Mouse (Mus musculus): ENCODE measurements around the gene Josd2. TPM values are rescaled to one million over a fixed set of nuclear protein-coding genes. Genes with fewer than 3 reads are reported as not detected.

The Josd2 gene
- polyA plus RNA-seq, 2 experiments from 2014 or later = 39.9 to 67.9 TPM

DNA sequence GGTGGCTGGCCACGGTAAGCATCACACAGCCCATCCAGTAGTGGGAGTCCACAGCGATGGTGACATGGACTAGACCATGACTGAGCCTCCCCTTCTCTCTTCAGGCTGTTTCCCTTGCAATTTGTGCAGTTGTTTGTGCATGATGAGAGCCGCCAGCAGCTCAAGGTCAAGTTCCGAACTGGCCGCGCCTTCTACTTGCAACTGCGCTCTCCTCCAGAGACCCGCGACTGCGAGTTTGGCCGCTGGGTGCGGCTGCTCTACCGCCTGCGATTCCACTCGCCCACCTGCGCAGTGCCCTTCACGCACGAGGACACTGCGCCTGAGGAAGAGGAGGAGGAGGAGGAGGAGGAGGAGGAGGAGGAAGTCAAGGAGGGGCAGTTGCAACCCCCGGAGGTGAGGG, 32.3 kb downstream of the Josd2 start:
- no peak for ATAC-seq

- ATAC-seq = peak; percentile 71
These were observed 33.9 kb downstream of the Josd2 start for GRCm38 (mm10) chr7:44501563-44502115.

DNA sequence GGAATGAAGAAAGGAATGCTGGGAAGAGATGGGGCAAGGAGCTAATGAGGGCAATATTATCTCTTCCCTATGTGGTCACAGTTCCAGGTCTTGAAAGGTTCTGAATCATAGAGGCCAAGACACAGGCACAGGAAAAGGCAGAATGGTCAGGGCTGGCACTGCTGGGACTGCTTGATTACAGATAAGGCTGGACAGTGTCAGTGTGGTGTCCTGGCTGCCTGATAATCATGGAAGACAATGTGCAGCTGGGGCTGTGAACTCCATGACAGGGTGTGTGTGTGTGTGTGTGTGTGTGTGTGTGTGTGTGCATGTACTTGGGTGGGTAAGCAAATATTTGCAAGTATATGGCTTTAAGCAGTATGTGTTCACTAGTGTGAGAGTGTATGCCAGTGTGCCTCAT, 39.7 kb downstream of the Josd2 start:
- no peak for ATAC-seq

- ATAC-seq = no peak
These were observed 51.6 kb downstream of the Josd2 start for GRCm38 (mm10) chr7:44519240-44519913.

- no peak for ATAC-seq
These were observed 53.2 kb downstream of the Josd2 start for GRCm38 (mm10) chr7:44520990-44521389.

Other genes starting within 250 kb of the Josd2 start
- not detected for gene Klk1, start 242.6 kb upstream of the Josd2 start, polyA plus RNA-seq (2017; shearing (Covaris generic))
- not detected for gene Gm36864, start 231.8 kb upstream of the Josd2 start, polyA plus RNA-seq (2017; shearing (Covaris generic))
- 1 to 10 TPM; 1.0 to 1.7 TPM for gene 1700028J19Rik, start 221.3 kb upstream of the Josd2 start, polyA plus RNA-seq (2017; shearing (Covaris generic))
- 10 to 100 TPM; 74.0 to 88.7 TPM for gene 2410002F23Rik, start 221.3 kb upstream of the Josd2 start, polyA plus RNA-seq (2017; shearing (Covaris generic))
- not detected for gene Acp4, start 210.6 kb upstream of the Josd2 start, polyA plus RNA-seq (2017; shearing (Covaris generic))
- gene Gm15517, start 206.5 kb upstream of the Josd2 start, polyA plus RNA-seq (2017; shearing (Covaris generic)) = not detected
- gene Clec11a, start 161.1 kb upstream of the Josd2 start, polyA plus RNA-seq (2017; shearing (Covaris generic)) = under 1 TPM; 0.51 to 0.73 TPM
- gene Shank1, start 157.7 kb upstream of the Josd2 start, polyA plus RNA-seq (2017; shearing (Covaris generic)) = not detected
- not detected for gene Syt3, start 83.9 kb upstream of the Josd2 start, polyA plus RNA-seq (2017; shearing (Covaris generic))
- gene 1700008O03Rik, start 82.2 kb upstream of the Josd2 start, polyA plus RNA-seq (2017; shearing (Covaris generic)) = under 1 TPM; 0.59 to 0.66 TPM
- not detected for gene Lrrc4b, start 39.0 kb upstream of the Josd2 start, polyA plus RNA-seq (2017; shearing (Covaris generic))
- not detected for gene Aspdh, start 2.6 kb upstream of the Josd2 start, polyA plus RNA-seq (2017; shearing (Covaris generic))
- 10 to 100 TPM; 23.7 to 25.6 TPM for gene Emc10, start 28.5 kb downstream of the Josd2 start, polyA plus RNA-seq (2017; shearing (Covaris generic))
- 1 to 10 TPM; 3.3 to 4.0 TPM for gene Fam71e1, start 28.6 kb downstream of the Josd2 start, polyA plus RNA-seq (2017; shearing (Covaris generic))
- gene Mybpc2, start 56.7 kb downstream of the Josd2 start, polyA plus RNA-seq (2017; shearing (Covaris generic)) = not detected
- 1 to 10 TPM in 1 of 2 experiments, not detected in 1; 2.6 TPM for gene Spib, start 64.1 kb downstream of the Josd2 start, polyA plus RNA-seq (2017; shearing (Covaris generic))
- 10 to 100 TPM; 19.2 to 27.6 TPM for gene Pold1, start 80.9 kb downstream of the Josd2 start, polyA plus RNA-seq (2017; shearing (Covaris generic))
- gene Nr1h2, start 86.0 kb downstream of the Josd2 start, polyA plus RNA-seq (2017; shearing (Covaris generic)) = 10 to 100 TPM; 38.0 to 61.3 TPM
- 1 to 10 TPM in 1 of 2 experiments, under 1 TPM in 1; 0.38 to 2.8 TPM for gene Napsa, start 104.4 kb downstream of the Josd2 start, polyA plus RNA-seq (2017; shearing (Covaris generic))
- gene Kcnc3, start 122.7 kb downstream of the Josd2 start, polyA plus RNA-seq (2017; shearing (Covaris generic)) = not detected
- under 1 TPM in 1 of 2 experiments, not detected in 1; 0.38 TPM for gene Myh14, start 202.9 kb downstream of the Josd2 start, polyA plus RNA-seq (2017; shearing (Covaris generic))
- not detected for gene Izumo2, start 240.8 kb downstream of the Josd2 start, polyA plus RNA-seq (2017; shearing (Covaris generic))

Measured in activated CD4-positive, CD25-positive, alpha-beta regulatory T cell, adult 4 months (primary cell).